Mouse (Mus musculus): ENCODE data around the gene Sgce.

Sgce gene

DNA sequence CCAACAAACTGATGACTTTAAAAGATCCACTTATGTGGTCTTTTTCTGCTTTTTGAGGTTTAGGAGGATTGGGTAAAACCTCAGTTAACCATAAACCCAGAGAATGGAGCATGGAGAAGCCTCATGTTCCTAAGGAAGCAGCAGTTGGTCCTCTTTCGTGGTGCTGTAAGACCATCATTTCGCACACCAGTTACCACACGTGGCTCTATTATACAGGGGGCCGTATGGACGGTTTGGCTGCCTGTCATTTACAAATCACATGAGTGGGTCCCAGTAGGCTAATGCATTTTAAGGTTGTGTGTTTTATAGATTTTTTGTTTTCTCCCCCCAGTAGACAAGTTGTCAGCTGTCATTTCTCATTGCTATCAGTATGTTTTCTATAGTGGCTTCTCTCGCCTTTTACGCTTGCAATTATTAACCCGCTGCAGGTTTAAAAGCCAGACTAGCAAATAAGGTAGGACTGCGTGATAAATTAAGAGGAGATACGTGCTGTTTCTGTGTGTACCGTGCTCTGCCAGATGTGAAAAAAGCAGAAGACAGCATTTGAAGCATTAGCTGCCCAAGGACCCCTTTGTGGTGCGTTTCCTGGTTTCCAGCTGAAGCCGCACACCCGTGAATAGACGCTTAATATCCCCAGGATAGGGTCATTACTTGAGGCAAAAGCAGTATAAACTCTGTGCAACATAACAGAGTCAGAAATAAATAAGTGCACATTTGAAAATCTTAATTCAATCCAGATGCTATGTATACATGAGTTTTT is 22.8 kb downstream of the Sgce start:
- no peak for DNase-seq (ENCODE audit: low spot score in 2 of 2)

DNA sequence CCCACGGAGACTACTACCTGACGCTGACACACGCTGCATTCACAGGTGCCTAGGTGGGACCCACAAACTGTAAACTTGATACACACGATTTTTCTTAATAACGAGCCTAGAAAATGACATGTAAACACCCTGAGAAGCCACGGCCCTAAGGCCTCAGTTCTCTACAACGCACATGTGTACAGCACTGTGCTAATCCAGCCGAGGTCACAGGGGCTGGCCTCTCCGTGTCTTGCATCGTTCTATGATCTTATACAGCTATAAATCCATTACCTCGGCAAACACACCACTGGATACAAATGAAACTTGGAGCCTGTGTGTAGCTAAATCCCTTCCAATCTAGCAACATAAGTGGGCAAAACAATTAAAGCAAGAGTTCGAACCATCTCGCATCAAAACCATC is 24.3 kb downstream of the Sgce start:
- no peak for DNase-seq (ENCODE audit: low spot score in 2 of 2)

- no peak for DNase-seq (ENCODE audit: low spot score in 2 of 2)
Measured at GRCm38 (mm10) chr6:4722142-4722541, 24.9 kb downstream of the Sgce start.

GRCm38 (mm10) chr6:4717344-4717743 is 29.7 kb downstream of the Sgce start:
- DNase-seq (ENCODE audit: low spot score in 2 of 2): no peak

DNA sequence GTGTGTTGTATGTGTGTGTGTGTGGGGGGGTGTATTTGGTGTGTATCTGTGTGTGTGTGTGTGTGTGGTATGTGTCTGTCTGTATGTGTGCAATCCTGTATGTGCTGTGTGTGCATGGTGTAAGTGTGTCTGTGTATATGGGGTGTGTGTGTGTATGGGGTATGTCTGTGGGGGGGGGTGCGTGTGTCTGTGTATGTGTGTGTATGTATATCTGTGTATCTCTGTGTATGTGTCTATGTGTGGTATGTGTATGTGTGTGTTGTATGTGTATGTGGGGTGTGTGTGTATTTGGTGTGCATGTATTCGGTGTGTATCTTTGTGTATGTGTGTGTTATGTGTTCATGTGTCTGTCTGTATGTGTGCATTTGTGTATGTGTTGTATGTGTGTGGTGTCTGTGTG is 30.8 kb downstream of the Sgce start:
- no peak for DNase-seq (ENCODE audit: low spot score in 2 of 2)

GRCm38 (mm10) chr6:4708971-4709370 is 38.0 kb downstream of the Sgce start:
- DNase-seq (ENCODE audit: low spot score in 2 of 2): no peak

- DNase-seq (ENCODE audit: low spot score in 2 of 2): no peak
Measured at GRCm38 (mm10) chr6:4706415-4706814, 40.6 kb downstream of the Sgce start.

- DNase-seq (ENCODE audit: low spot score in 2 of 2): no peak
Measured at GRCm38 (mm10) chr6:4703908-4704307, 43.1 kb downstream of the Sgce start.

GRCm38 (mm10) chr6:4701641-4702040 is 45.4 kb downstream of the Sgce start:
- DNase-seq (ENCODE audit: low spot score in 2 of 2): no peak

DNA sequence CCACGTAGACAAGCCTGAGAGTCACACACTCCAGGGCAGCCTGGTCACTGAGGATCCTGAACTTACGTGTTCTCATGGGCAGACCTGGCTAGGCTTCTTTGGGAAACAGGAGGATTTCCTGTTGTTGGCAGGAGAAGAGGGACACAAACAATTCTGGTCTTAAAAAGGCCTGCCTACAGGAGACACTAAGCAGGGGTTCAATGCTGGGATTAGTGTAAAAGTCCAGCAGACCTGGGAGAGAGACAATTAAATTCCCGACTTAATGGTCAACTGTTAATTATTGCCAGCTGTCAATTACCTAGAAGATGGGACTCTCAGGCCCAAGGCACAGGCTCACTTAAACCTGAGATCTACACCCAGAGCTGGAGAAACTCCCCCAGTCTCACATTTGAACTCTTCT is 51.2 kb downstream of the Sgce start:
- no peak for DNase-seq (ENCODE audit: low spot score in 2 of 2)

GRCm38 (mm10) chr6:4694672-4695231 is 52.3 kb downstream of the Sgce start:
- DNase-seq (ENCODE audit: low spot score in 2 of 2): no peak

DNA sequence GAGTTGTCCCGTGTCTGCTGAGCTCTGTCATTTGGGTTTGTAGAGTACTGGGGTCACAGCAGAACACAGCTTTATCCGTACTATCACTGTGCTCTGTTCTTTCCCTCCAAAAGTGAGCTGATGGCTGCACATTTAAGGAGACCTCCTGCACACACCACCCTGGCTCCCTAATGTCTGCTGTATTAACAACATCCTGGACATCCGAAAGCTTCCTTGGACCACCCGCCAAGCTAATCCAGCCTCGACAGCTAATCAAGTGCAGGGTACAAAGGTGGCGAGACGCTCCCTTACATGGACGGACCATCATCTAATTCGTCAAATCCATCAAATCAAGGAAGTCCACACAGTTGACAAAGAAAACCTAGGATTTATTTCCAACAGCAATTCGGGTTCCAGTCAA is 53.5 kb downstream of the Sgce start:
- DNase-seq (ENCODE audit: low spot score in 2 of 2): no peak

DNA sequence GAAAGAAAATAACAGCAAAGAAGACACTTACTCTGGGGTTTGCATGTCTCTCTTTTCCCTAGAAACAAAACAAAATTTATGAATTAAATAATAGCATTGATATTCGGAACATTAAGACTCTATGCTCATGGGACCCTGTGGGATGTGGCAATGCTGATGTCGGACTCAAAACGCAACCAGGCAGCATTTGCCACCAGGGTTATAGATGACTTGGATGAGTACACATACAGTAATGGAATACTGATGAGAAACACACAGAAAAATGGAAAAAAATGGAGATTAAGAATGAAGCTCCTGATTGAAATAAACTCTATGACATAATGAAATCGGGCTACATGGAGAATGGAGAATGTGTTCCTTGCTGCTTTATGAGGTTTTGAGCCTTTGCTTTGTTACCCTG is 56.6 kb downstream of the Sgce start:
- DNase-seq (ENCODE audit: low spot score in 2 of 2): no peak

- DNase-seq (ENCODE audit: low spot score in 2 of 2): no peak
Measured at GRCm38 (mm10) chr6:4684706-4685340, 62.2 kb downstream of the Sgce start.

GRCm38 (mm10) chr6:4680576-4680975 is 66.4 kb downstream of the Sgce start:
- no peak for DNase-seq (ENCODE audit: low spot score in 2 of 2)

- DNase-seq (ENCODE audit: low spot score in 2 of 2): no peak
Measured at GRCm38 (mm10) chr6:4679981-4680380, 67.0 kb downstream of the Sgce start.

DNA sequence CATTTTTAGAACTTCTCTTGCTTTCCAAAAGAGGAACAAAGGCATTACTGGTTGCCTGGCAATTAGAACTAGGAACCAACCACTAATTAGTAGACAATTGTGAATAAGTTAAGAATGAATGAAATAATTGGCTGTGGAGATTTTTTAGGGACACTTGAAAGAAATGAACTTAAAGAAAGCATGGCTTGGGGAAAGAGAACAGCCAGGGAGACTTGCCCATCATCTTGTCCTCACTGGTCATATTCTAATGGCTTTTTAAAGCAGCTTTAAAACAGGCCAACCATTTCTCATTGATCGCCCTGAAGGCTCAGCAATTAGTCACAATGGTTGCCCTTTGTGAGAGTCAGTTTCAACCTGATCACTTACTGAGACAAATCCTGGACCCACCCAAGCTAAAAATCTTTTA is 69.6 kb downstream of the Sgce start:
- DNase-seq (ENCODE audit: low spot score in 2 of 2): no peak

- DNase-seq (ENCODE audit: low spot score in 2 of 2): no peak
Measured at GRCm38 (mm10) chr6:4665154-4665553, 81.9 kb downstream of the Sgce start.

- DNase-seq (ENCODE audit: low spot score in 2 of 2): no peak
Measured at GRCm38 (mm10) chr6:4664313-4664712, 82.7 kb downstream of the Sgce start.

DNA sequence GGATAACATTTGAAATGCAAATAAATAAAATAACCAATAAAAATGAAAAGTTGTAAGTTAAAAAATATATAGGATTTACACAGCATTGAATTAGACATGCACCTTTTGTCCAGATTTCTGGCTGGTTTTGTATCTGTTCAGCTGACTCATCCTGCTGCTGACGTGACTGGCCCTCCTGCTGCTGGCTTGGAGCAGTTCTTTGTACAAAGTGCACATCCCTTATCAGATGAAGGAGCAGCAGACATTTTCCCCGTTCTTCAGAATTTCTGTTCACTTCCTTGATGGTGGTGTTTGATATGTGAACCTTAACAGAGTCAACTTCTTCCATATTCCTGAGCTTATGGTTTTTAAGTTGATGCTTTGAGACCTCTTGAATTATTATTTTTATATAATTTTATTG is 83.5 kb downstream of the Sgce start:
- no peak for DNase-seq (ENCODE audit: low spot score in 2 of 2)

DNA sequence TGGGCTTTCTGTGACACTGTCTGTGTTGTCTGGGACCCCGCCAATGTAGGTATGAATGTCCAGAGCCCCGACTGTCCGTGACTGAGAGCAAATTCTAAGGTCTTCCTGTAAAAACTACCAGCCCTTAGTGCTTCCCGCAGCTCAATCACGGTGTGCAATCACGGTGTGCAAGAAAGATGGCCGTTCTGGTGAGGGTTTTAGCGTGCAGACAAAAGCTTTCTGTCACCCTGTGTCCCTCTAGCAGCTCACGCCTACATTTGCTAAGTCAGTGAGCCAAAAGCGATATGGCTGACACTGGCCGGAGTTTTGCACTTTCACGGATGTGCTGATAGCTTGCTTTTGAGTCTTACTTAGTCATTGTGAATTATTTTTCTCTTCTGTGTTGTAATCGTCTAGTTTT is 88.1 kb downstream of the Sgce start:
- no peak for DNase-seq (ENCODE audit: low spot score in 2 of 2)

- DNase-seq (ENCODE audit: low spot score in 2 of 2): no peak
Measured at GRCm38 (mm10) chr6:4655924-4656323, 91.1 kb downstream of the Sgce start.

- DNase-seq (ENCODE audit: low spot score in 2 of 2): no peak
Measured at GRCm38 (mm10) chr6:4655466-4655865, 91.5 kb downstream of the Sgce start.

Measured in left cerebral cortex, adult 9 months (tissue).